Mouse (Mus musculus): ENCODE results near the gene Abhd17b.
"Not testable (repeated sequence)": the region's sequence is repeated elsewhere in the genome, so short reads cannot be mapped to it uniquely, and the experiment has no call there.

The Abhd17b gene

DNA sequence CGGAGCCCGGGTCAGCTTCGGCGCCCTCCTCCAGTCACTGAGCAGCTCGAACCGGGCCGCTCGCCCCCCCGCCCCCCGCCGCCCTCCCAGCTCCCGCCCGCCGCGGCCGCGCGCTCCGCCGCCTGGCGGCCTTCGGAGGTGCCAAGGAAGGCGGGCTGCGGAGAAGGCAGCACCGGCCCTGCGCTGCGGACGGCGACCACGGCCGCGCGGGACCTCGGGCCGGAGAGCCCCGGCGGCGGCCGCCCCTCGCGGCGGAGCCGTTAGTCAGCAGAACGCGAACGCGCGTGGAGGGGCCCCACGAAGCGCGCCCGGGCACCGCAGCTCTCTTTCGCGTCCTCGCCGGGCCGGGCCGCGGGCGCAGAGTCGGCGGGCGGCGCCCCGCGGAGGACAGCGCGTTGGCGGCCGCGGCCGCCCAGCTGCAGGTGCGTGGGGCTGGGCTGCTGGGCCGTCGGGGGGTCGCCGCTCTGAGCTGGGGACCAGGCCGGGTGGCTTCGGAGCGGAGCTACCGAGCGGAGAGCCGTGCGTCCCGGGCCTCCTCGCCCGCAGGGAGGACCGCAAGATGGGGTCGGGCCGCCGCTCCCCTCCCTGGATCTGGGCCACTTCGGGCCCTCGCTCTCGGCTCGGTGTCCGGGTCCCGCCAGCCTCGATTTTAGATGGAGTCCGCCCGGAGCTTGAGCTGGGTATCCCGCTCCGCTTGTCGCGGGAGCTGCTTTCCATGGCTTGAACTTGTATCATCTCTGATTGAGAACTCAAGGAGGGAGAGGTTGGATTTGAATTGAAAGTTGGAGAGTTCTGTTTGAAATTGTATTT is at the start of gene Abhd17b:
Abhd17b (plus strand) TSS at position 14 of the 810 bp plus-strand sequence.
- peak; percentile 3 to 16 for DNase-seq (ENCODE audit: low read depth in 1 of 2, low spot score in 2 of 2)

DNA sequence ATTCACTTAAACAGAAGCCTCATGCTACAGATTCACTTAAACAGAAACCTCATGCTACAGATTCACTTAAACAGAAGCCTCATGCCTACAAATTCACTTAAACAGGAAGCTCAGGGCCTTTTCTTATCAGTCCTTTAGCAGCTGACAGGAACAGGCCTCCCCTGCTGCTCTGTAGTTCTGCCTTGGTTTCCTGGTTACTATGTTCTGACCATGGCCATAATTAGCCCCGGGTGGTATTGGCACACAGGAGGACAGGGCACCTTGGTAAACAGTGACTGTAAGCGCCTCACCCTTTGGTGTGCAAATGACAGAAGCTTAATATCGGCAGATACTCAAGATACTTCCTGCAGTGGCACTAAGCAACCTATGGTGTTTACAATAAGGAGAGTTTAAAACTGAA is 49.1 kb upstream of the Abhd17b start:
- no peak for DNase-seq (ENCODE audit: low read depth in 1 of 2, low spot score in 2 of 2)

DNA sequence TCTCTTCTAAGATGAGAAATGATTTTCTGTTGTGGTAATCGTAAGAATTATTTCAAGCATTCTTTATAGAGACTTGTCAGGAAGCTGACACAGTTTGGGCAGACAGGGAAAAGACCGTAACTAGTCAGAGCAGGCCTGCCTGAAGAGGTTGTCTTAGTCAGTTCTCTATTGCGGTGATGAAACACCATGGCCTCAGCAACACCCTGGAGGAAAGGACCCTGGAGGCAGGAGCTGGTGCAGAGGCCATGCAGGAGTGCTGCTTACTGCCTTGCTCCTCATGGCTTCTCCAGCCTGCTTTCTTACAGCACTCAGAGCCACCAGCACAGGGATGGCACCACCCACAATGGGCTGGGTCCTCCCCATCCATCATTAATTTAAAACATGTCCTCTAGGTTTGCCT is 47.7 kb upstream of the Abhd17b start:
- no peak for DNase-seq (ENCODE audit: low read depth in 1 of 2, low spot score in 2 of 2)

DNA sequence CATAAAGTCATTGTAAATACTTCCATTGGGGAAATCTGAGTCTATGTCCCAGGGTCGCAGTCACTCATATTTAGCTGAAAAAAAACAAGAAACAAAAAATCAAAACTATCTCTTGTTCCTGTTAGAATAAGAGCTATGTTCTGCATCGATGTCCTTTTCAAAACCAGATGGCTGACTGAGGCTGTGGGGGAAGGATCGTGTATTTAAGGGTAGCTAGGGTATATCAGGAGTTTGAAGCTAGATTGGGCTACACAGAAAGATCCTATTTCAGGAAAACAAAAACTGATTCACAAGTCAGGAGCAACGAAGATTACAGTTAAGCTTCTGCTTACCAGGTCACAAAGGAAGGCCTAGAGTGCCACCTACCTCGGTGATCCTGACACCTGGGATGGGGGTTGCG is 42.7 kb upstream of the Abhd17b start:
- no peak for DNase-seq (ENCODE audit: low read depth in 1 of 2, low spot score in 2 of 2)

DNA sequence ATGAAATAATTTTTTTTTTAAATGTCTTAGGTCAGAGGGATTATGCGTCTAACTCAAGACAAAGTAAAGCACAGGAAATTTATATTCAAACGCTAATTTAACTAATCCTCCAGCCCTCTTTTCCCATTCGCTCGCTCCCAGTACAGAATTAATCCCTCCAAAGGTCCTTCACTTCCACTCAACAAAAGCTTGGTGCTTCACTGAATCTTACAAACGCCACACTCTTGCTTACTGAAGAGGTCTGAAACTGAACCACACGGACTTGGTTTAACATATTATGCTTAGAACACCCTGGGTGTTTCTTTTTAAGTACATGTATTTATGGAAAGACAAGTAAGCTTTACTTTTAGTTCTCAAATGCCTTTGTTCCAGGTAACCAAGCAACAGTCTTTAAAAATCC is 41.7 kb upstream of the Abhd17b start:
- DNase-seq (ENCODE audit: low read depth in 1 of 2, low spot score in 2 of 2): no peak

DNA sequence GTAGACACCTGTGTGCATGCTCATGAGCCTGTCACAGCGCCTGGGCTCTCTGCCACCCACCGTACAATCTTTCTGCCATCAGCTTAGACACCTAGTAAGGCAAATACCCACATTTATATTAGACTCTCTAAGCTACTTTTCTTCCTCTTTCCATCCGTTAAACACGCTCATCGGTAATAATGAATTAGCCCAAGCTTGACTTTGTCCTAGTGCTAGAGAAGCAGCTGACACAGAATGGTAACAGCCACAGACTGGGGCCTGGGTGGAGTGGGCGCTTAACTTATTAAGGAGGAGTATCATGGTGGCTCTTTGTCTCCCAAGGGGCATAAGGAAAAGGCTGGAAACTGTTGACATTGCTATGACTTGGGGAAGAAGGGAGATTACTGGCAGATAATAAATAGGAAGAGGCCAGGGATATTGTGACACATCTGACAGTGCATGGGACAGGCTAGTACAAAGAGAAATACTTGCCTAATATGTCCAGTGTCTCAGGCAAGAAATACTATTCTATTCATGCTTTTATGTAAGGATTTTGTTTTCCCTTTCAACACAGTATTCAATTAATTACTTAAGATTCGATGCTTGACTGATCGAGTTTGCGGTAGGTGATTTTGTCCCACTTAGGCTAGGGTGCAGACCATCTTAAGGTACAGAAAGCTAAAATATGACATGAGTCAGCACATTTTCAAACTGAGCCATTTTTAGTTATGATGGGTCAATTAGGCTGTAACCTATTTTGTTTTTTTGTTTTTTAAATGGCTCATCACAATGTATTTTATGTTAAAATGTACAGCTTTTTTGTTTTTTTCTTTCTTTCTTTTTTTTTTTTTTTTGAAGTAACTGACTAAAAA is 41.0 kb upstream of the Abhd17b start:
- DNase-seq (ENCODE audit: low read depth in 1 of 2, low spot score in 2 of 2): no peak

DNA sequence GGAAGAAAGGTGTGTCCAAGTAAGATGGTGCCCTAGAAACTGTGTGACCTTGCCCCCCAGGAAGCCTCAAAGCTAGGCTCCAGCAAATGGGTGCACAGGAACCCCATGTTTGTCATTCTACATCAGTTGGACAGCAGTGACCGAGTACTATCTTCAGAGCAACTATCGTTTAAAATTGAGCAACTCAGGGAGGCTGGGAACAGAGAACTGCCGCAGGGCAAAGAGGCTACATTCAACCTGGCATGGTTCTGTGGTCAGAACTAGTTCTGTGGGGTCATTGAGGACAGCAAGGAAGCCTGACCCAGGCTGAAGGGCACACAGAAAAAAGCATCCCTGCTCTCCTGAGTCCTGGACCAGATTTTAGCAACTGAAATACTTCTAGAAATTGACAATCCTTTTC is 37.2 kb upstream of the Abhd17b start:
- DNase-seq (ENCODE audit: low read depth in 1 of 2, low spot score in 2 of 2): no peak

DNA sequence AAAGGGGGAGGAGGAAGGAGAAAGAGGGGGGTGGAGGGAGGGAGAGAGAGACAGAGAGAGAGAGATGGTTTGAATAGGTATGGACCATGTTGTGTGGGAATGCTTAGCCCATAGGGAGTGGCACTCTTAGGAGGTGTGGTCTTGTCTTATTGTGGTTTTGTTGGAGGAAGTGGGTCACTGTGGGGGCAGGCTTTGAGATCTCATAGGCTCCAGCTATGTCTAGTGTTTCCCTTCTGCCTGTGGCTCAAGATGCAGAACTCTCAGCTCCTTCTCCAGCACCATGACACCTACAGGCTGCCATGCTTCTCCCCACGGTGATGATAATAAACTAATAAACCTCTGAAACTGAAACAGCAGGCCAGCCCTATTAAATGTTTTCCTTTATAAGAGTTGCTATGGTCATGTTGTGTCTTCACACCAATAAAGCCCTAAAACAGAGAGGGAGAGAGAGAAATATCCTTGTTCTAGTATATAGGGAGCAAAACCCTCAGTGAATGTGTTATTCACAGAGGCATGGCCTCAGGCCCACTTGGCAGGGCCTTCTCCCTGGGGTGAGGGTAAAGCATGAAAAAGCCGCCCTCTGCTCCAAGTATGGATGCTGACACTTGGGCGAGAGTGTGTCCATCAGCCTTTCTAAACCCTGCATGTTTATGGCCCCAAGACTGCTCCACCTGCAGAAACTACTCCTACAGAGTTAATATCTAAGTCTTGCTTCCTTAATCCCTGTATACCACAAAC is 29.4 kb upstream of the Abhd17b start:
- no peak for DNase-seq (ENCODE audit: low read depth in 1 of 2, low spot score in 2 of 2)

DNA sequence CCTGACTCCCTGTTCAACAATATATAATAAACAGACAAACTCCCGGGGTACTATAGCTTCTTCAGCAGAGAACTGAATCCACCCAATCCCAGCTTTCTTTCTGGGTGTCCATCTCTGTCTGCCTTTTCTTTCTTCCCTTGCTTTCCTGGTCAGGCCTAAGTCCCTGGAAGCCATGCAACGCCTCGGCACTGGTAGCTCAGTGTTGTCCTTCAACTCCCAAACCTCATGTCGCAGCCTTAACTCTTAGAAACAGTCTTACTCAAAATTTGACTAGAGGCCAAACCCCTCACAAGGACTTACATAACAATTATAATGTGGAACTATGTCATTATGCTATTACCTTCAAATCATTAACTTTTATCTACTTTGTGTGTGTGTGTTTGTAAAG is 28.8 kb upstream of the Abhd17b start:
- no peak for DNase-seq (ENCODE audit: low read depth in 1 of 2, low spot score in 2 of 2)

DNA sequence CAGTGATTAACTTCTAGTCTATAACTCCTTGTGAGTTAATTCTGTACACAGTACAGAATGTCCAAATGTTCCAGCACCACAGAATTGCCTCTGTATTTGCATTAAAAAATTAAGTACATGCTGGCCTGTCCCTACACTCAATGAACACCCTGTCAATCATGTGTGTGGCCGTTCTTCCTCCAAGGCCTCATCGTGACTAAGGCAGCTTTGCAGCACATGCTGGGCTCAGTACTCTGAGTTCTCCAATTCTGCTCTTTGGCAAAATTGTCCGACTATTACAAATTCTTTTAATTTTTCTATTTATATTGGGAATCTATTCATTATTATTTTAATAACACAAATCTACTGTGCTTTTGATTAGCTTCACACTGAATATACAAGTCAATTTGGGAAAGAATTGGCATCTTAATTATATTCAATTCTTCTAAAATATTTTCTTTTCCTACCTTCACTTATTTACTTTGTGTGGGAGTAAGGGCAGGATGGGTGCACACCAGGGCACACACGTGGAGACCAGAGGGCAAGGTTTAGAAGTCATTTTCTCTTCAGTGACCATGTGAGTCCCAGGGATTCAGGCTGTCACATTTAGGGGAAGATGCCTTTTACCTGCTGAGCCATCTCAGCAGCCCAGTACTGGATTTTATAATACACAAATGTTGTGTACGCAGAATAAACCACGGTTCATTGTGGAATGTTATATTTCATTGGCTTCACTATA is 26.6 kb upstream of the Abhd17b start:
- no peak for DNase-seq (ENCODE audit: low read depth in 1 of 2, low spot score in 2 of 2)

DNA sequence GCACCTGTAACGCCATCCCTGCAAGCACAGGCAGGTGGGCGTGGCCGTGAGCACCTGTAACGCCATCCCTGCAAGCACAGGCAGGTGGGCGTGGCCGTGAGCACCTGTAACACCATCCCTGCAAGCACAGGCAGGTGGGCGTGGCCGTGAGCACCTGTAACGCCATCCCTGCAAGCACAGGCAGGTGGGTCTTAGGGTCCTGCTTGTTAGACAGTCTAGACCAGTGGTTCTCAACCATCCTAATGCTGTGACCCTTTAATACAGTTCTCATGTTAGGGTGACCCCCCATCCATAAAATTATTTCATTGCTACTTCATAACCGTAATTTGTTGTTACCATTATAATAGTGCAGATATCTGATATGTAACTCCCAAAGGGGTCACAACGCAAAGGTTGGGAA is 24.5 kb upstream of the Abhd17b start:
- not testable (repeated sequence) for DNase-seq (ENCODE audit: low read depth in 1 of 2, low spot score in 2 of 2)

DNA sequence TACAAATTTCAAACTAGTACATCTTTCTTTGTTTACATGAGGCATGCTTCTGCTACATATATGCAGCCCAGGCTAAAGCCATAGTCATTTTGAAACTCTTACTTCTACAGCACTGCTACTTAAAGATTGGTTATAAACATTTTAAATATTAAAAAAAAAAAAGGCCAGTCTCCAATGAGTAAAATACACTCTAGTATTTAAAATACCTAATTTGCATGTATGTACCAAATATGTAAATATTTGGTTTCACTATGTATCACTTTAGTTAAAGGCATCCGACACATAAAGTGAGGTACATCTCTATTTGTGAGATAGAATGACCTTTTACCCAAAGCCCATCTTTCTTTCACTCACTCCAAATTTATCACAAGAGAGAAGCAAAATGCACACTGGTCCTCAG is 24.0 kb upstream of the Abhd17b start:
- no peak for DNase-seq (ENCODE audit: low read depth in 1 of 2, low spot score in 2 of 2)

DNA sequence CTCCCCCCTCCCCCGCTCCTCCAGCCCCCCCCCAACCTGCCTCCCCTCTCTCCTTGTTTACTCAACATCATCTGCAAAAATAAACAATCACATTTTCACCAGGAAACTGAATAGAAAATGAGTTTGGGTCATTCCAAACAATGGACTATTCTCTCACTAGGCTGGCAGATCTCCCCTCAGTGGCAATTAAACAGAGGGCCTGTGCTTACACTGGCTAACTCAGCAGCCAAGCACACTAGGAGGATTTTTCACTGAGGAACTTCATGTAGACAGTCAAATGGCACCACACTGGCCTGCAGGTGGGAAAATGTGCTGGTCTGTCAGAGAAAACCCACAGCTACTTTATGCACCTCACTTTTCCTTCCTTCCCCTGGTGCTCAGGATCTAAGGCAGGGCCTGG is 23.5 kb upstream of the Abhd17b start:
- no peak for DNase-seq (ENCODE audit: low read depth in 1 of 2, low spot score in 2 of 2)

DNA sequence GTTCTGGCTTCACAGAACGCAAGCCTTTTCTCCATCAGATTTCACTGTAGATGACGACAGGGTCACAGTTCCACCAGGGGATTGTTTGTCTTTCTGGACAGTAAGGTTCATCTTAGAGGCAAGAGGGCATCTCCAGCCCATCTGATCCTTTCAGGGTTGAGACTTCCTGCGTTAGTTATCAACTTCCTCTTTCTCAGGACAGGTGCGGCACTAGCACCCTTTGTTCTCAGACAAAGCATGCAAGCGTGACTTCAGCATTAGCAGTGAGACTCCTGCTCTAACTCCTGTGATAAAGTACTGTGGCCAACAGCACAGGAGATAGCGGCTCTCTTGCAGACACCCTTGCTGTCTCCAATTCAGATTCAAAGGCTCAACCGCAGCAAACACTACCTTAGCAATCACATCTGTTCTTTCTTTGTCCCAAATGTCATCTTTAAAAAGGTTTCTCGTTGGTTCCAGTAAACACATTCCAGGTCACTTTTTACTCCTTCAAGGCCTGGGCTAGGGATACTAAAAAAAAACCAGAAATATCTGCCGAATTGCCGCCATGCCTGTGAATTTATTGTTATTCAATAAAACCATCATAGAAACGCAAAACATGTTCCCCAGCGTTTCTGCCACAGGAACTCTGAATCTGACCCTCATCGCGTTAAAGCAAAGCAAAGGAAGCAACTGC is 22.2 kb upstream of the Abhd17b start:
- no peak for DNase-seq (ENCODE audit: low read depth in 1 of 2, low spot score in 2 of 2)

DNA sequence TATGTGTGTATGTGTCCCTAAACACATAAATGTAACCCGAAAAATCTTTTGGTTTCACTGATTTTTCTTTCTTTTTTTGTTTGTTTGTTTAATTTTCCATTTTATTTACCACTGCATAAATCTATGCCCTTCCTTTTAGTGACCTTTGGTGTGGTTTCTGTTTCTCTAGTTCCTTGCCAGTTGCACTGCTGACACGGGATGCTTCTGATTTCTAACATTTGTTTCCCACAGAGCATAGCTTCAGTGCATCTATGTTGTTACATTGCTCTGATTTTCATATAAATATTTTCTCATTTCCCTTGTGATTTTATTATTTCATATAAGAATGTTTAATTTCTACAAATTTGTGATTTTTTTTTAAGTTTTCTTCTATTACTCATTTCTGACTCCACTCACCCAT is 17.6 kb upstream of the Abhd17b start:
- DNase-seq (ENCODE audit: low read depth in 1 of 2, low spot score in 2 of 2): no peak

DNA sequence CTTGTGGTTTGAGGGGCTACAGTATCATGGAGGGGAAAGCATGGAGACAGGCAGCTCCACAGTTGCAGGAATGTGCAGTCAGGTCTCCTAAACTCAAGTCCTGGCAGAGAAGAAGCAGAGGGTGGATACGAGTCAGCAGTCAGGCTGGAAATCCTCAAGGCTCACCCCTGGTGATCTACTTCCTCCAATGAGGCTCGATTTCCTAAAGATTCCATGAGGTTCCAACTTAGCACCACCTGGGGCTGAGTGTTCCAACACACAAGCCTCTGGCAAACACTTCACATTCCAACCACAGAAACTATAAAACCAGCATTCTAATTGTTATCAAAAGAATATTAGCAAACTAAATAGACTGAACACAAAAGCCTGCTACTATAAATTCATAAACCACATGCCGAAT is 16.1 kb upstream of the Abhd17b start:
- no peak for DNase-seq (ENCODE audit: low read depth in 1 of 2, low spot score in 2 of 2)

DNA sequence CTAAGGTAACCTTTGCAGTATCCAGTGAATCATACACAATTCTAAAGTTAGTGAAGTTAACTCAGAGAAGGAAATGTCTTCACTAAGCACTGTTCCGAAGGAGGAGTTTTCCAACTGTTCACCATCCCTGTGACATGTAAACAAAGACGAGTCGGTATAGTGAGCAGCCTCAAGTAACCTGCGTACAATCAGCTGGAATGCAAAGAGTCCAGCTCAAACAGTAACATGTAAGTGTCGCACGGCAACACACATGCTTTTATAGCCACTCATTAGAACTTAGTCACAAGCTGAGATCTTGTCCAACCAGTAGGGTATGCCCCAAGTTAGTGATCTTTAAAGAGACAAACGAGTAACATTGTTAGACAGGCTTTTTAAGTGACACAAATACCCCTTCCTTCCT is 15.3 kb upstream of the Abhd17b start:
- no peak for DNase-seq (ENCODE audit: low read depth in 1 of 2, low spot score in 2 of 2)

DNA sequence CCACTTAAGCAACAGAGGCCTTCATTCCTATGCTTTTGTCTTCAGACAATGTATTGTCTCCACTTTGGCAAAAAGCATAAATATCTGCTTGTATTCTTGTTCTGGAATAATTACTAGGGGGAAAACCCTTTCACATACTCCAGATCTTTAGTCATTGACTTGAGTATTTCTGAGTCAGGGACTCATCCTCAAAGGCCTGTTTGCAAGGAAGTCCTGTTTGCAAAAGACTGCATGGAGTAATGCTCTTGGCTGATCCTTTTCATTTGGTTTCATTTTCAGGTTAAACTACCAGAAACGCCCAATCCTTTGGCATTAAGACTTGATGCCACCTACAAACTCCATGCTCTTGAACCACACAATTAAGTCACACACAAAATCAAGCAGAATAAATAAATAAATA is 9.1 kb upstream of the Abhd17b start:
- no peak for DNase-seq (ENCODE audit: low read depth in 1 of 2, low spot score in 2 of 2)

DNA sequence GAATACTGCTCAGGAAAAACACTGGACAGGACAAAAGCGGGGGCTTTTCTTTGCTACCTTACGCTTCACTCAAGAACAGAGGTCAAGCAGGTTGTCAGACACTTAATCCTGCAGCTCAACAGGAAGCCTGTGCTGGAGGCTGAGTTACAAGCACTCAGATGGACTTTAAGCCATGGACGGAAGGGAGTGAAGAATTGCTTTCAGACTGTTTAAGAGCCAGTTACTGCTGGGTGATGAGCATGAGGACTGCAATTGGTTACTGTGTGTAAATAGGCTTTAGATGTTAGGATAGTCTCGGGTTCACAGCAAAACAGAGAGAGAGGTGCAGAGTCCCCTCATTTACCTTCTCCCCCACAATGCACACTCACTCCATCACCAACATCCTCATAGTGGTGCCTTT is 7.7 kb upstream of the Abhd17b start:
- no peak for DNase-seq (ENCODE audit: low read depth in 1 of 2, low spot score in 2 of 2)

DNA sequence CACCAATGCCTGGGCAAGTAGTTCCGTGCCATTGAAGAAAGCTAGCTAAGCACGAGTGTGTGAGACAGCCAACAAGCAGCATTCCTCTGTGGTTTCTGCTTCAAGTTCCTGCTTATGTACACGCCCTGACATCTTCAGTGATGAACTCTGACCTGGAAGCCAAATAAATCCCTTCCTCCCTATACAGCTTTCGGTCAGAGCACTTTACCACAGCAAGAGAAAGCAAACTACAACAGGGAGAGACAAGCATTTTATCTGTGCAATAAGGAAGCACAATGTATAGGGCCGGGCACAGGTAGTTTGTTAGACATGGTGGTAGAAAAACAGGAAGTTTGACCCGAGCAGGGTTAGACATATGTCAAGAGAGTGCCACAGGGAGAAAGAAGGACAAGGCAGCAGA is 6.8 kb upstream of the Abhd17b start:
- DNase-seq (ENCODE audit: low read depth in 1 of 2, low spot score in 2 of 2): peak in 1 of 2 experiments; percentile 5

DNA sequence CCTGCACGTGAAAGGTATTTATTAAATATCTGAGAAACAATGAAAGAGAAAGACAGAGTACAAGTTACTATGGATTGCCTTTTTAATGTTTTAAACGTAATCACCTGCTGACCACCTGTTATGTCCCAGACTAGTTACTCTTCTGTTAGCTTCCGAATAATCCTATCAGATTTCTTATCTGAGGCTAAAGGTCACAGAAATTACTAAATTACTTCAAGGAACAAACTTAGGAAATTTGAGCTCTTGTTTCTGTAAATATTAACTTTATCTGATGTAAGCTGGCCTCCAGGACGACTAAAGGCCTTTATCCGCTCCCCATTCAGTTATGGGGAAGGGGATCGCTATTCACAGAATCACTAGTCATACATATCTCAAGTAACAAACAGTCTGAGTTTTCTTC is 1.3 kb upstream of the Abhd17b start:
- DNase-seq (ENCODE audit: low read depth in 1 of 2, low spot score in 2 of 2): no peak
